Mouse (Mus musculus): ENCODE results near the gene Crlf1. TPM values are rescaled to one million over a fixed set of nuclear protein-coding genes. Genes with fewer than 3 reads are reported as not detected.
A peak's percentile ranks its signal among the peaks of the same experiment; 100 is the strongest.

Crlf1 gene
- total and polyA plus RNA-seq, 2 experiments, result not detected

- 0% methylated on average over 1 of the region's 1 CpGs for WGBS
- H3K27me3 ChIP-seq (ENCODE audit: control insufficient read depth, insufficient read depth, low read length), result no peaks in the 10 kb centered on the region
- no peaks in the 10 kb centered on the region; the same call in 1 of the 2 replicates for H3K36me3 ChIP-seq (ENCODE audit: control insufficient read depth, insufficient read depth, low read length)
- peak overlapping the region; percentile 33 for H3K27ac ChIP-seq (replicated peaks; ENCODE audit: insufficient read depth, low read depth, low read length)
- TF ChIP-seq CTCF (IDR thresholded peaks at IDR 0.05; ENCODE audit: low read depth, low read length), result no peak
- H3K79me2 ChIP-seq (ENCODE audit: control insufficient read depth, insufficient read depth, low read length), result peaks cover 65% of the 10 kb centered on the region
- no peak overlapping the region for H3K4me3 ChIP-seq (ENCODE audit: insufficient read depth, low read depth, low read length)
- H3K9ac ChIP-seq (ENCODE audit: low read depth, low read length), result no peak overlapping the region
- peak; percentile 70 for DNase-seq (ENCODE audit: extremely low read depth, low read depth, low spot score)
- peaks cover 70% of the 10 kb centered on the region for H3K4me1 ChIP-seq (ENCODE audit: control insufficient read depth, insufficient read depth, low read length)
These were observed 59.9 kb downstream of the Crlf1 start for GRCm38 (mm10) chr8:70552836-70553235.

Other genes starting within 250 kb of the Crlf1 start
- gene Homer3, start 210.3 kb upstream of the Crlf1 start, total RNA-seq (2014; rRNA removed), result 1.4 and 2.6 TPM in 2 replicates
- gene Homer3, start 210.3 kb upstream of the Crlf1 start, polyA plus RNA-seq (2012; rRNA removed), result 3.1 and 3.7 TPM in 2 replicates
- gene Ddx49, start 190.7 kb upstream of the Crlf1 start, total RNA-seq (2014; rRNA removed), result 19.3 and 22.7 TPM in 2 replicates
- gene Ddx49, start 190.7 kb upstream of the Crlf1 start, polyA plus RNA-seq (2012; rRNA removed), result 24.4 and 36.5 TPM in 2 replicates
- 169 and 197 TPM in 2 replicates for gene Cope, start 190.6 kb upstream of the Crlf1 start, total RNA-seq (2014; rRNA removed)
- 327 and 394 TPM in 2 replicates for gene Cope, start 190.6 kb upstream of the Crlf1 start, polyA plus RNA-seq (2012; rRNA removed)
- not detected in 2 replicates for gene Cers1, start 177.4 kb upstream of the Crlf1 start, total RNA-seq (2014; rRNA removed)
- 0.04 TPM in 2 replicates for gene Cers1, start 177.4 kb upstream of the Crlf1 start, polyA plus RNA-seq (2012; rRNA removed)
- not detected in 2 replicates for gene Gdf1, start 163.3 kb upstream of the Crlf1 start, total RNA-seq (2014; rRNA removed)
- not detected in 2 replicates for gene Gdf1, start 163.3 kb upstream of the Crlf1 start, polyA plus RNA-seq (2012; rRNA removed)
- 19.0 and 26.3 TPM in 2 replicates for gene Upf1, start 139.9 kb upstream of the Crlf1 start, total RNA-seq (2014; rRNA removed)
- gene Upf1, start 139.9 kb upstream of the Crlf1 start, polyA plus RNA-seq (2012; rRNA removed), result 20.3 and 22.3 TPM in 2 replicates
- not detected in 2 replicates for gene Comp, start 119.6 kb upstream of the Crlf1 start, total RNA-seq (2014; rRNA removed)
- gene Comp, start 119.6 kb upstream of the Crlf1 start, polyA plus RNA-seq (2012; rRNA removed), result 0.24 TPM in 1 of 2 replicates, not detected in the other
- gene Crtc1, start 53.6 kb upstream of the Crlf1 start, total RNA-seq (2014; rRNA removed), result 1.2 and 1.9 TPM in 2 replicates
- gene Crtc1, start 53.6 kb upstream of the Crlf1 start, polyA plus RNA-seq (2012; rRNA removed), result 6.9 and 8.2 TPM in 2 replicates
- gene Klhl26, start 16.2 kb upstream of the Crlf1 start, total RNA-seq (2014; rRNA removed), result 3.5 and 4.5 TPM in 2 replicates
- 13.7 and 15.3 TPM in 2 replicates for gene Klhl26, start 16.2 kb upstream of the Crlf1 start, polyA plus RNA-seq (2012; rRNA removed)
- gene Tmem59l, start 5.8 kb upstream of the Crlf1 start, total RNA-seq (2014; rRNA removed), result 0.34 TPM in 1 of 2 replicates, not detected in the other
- gene Tmem59l, start 5.8 kb upstream of the Crlf1 start, polyA plus RNA-seq (2012; rRNA removed), result 0.10 TPM in 1 of 2 replicates, not detected in the other
- 60.8 and 75.2 TPM in 2 replicates for gene Rex1bd, start 13.6 kb downstream of the Crlf1 start, total RNA-seq (2014; rRNA removed)
- 141 and 152 TPM in 2 replicates for gene Rex1bd, start 13.6 kb downstream of the Crlf1 start, polyA plus RNA-seq (2012; rRNA removed)
- gene Uba52, start 17.6 kb downstream of the Crlf1 start, total RNA-seq (2014; rRNA removed), result 750 and 1,062 TPM in 2 replicates
- gene Uba52, start 17.6 kb downstream of the Crlf1 start, polyA plus RNA-seq (2012; rRNA removed), result 596 and 770 TPM in 2 replicates
- 271 and 321 TPM in 2 replicates for gene Fkbp8, start 34.6 kb downstream of the Crlf1 start, total RNA-seq (2014; rRNA removed)
- 455 and 489 TPM in 2 replicates for gene Fkbp8, start 34.6 kb downstream of the Crlf1 start, polyA plus RNA-seq (2012; rRNA removed)
- gene Kxd1, start 34.8 kb downstream of the Crlf1 start, total RNA-seq (2014; rRNA removed), result 36.7 and 42.6 TPM in 2 replicates
- gene Kxd1, start 34.8 kb downstream of the Crlf1 start, polyA plus RNA-seq (2012; rRNA removed), result 68.4 and 72.3 TPM in 2 replicates
- gene Ell, start 46.3 kb downstream of the Crlf1 start, total RNA-seq (2014; rRNA removed), result 10.0 and 13.6 TPM in 2 replicates
- gene Ell, start 46.3 kb downstream of the Crlf1 start, polyA plus RNA-seq (2012; rRNA removed), result 19.6 and 25.0 TPM in 2 replicates
- 3.2 and 6.4 TPM in 2 replicates for gene Isyna1, start 101.2 kb downstream of the Crlf1 start, total RNA-seq (2014; rRNA removed)
- gene Isyna1, start 101.2 kb downstream of the Crlf1 start, polyA plus RNA-seq (2012; rRNA removed), result 9.4 and 16.6 TPM in 2 replicates
- 2.3 and 5.0 TPM in 2 replicates for gene Ssbp4, start 115.7 kb downstream of the Crlf1 start, total RNA-seq (2014; rRNA removed)
- 13.5 and 16.4 TPM in 2 replicates for gene Ssbp4, start 115.7 kb downstream of the Crlf1 start, polyA plus RNA-seq (2012; rRNA removed)
- gene Lrrc25, start 123.0 kb downstream of the Crlf1 start, total RNA-seq (2014; rRNA removed), result 1.4 and 2.3 TPM in 2 replicates
- 2.5 and 7.0 TPM in 2 replicates for gene Lrrc25, start 123.0 kb downstream of the Crlf1 start, polyA plus RNA-seq (2012; rRNA removed)
- 5.8 and 12.6 TPM in 2 replicates for gene Gdf15, start 139.3 kb downstream of the Crlf1 start, total RNA-seq (2014; rRNA removed)
- 23.8 and 27.7 TPM in 2 replicates for gene Gdf15, start 139.3 kb downstream of the Crlf1 start, polyA plus RNA-seq (2012; rRNA removed)
- 39.1 and 42.6 TPM in 2 replicates for gene Pgpep1, start 167.2 kb downstream of the Crlf1 start, total RNA-seq (2014; rRNA removed)
- gene Pgpep1, start 167.2 kb downstream of the Crlf1 start, polyA plus RNA-seq (2012; rRNA removed), result 91.3 and 117 TPM in 2 replicates
- gene Lsm4, start 180.1 kb downstream of the Crlf1 start, total RNA-seq (2014; rRNA removed), result 30.8 and 35.4 TPM in 2 replicates
- 35.4 and 51.8 TPM in 2 replicates for gene Lsm4, start 180.1 kb downstream of the Crlf1 start, polyA plus RNA-seq (2012; rRNA removed)
- 26.6 and 36.6 TPM in 2 replicates for gene Jund, start 205.8 kb downstream of the Crlf1 start, total RNA-seq (2014; rRNA removed)
- 111 and 120 TPM in 2 replicates for gene Jund, start 205.8 kb downstream of the Crlf1 start, polyA plus RNA-seq (2012; rRNA removed)
- gene Iqcn, start 210.3 kb downstream of the Crlf1 start, total RNA-seq (2014; rRNA removed), result not detected in 2 replicates
- gene Iqcn, start 210.3 kb downstream of the Crlf1 start, polyA plus RNA-seq (2012; rRNA removed), result not detected in 2 replicates
- 0.28 and 0.54 TPM in 2 replicates for gene Gm3336, start 225.4 kb downstream of the Crlf1 start, total RNA-seq (2014; rRNA removed)
- gene Gm3336, start 225.4 kb downstream of the Crlf1 start, polyA plus RNA-seq (2012; rRNA removed), result 0.11 and 1.0 TPM in 2 replicates
- 10.6 and 16.3 TPM in 2 replicates for gene Pde4c, start 230.6 kb downstream of the Crlf1 start, total RNA-seq (2014; rRNA removed)
- 26.5 and 28.0 TPM in 2 replicates for gene Pde4c, start 230.6 kb downstream of the Crlf1 start, polyA plus RNA-seq (2012; rRNA removed)

Data from liver, adult 2 months (tissue).